Mouse (Mus musculus) ES-E14 (cell line): ENCODE measurements at regions not wholly inside any gene's neighbourhood (a gene's known extent, or its start where the extent isn't known, plus 50 kb on each side); places are given as distances from the start of the nearest gene placed in this dataset.

Source experiments
- DNase-seq: peaks from one replicate; pipeline ENCODE4 v3.0.0-alpha.2; 2013; ENCODE audit warnings: low read depth, low spot score
- H3K27ac ChIP-seq: 2 replicates; pipeline ENCODE4 v1.5.1; 2012; ENCODE audit warnings: low read depth, mild to moderate bottlenecking, low read length, moderate library complexity, mixed read lengths; ENCODE audit not compliant: poor library complexity, insufficient read depth, severe bottlenecking
- H3K36me3 ChIP-seq: 2 replicates; pipeline ENCODE4 v1.6.1; 2012; ENCODE audit warnings: mild to moderate bottlenecking, low read length, moderate library complexity, mixed read lengths; ENCODE audit not compliant: control insufficient read depth, poor library complexity, insufficient read depth, severe bottlenecking
- H3K4me1 ChIP-seq, 2 experiments: fragments of 150-350 bp in 1 of 2; sonication (generic) in 1 of 2; 2 replicates each; pipeline ENCODE4 v1.6.1; 2012; ENCODE audit warnings: low read length in 2 of 2, mild to moderate bottlenecking in 1 of 2, mixed read lengths in 1 of 2; ENCODE audit not compliant: control insufficient read depth in 2 of 2, insufficient read depth in 2 of 2, poor library complexity in 1 of 2
- H3K4me3 ChIP-seq, 2 experiments: fragments of 150-350 bp in 1 of 2; sonication (generic) in 1 of 2; 2 replicates each; pipeline ENCODE4 v1.5.1; 2012; ENCODE audit warnings: low read length in 2 of 2, low read depth in 1 of 2, mild to moderate bottlenecking in 1 of 2, mixed read lengths in 1 of 2; ENCODE audit not compliant: insufficient read depth in 1 of 2, poor library complexity in 1 of 2, severe bottlenecking in 1 of 2
- H3K9ac ChIP-seq: 2 replicates; pipeline ENCODE4 v1.6.1; 2012; ENCODE audit warnings: low read depth, mild to moderate bottlenecking, low read length, mixed read lengths; ENCODE audit not compliant: poor library complexity, insufficient read depth, severe bottlenecking
- H3K9me3 ChIP-seq: fragments of 150-350 bp; sonication (generic); 2 replicates; pipeline ENCODE4 v1.6.1; 2012; ENCODE audit warnings: low read depth, mild to moderate bottlenecking, low read length; ENCODE audit not compliant: control insufficient read depth, insufficient read depth
- CHD2 ChIP-seq: IDR thresholded peaks from 2 replicates; pipeline ENCODE4 v1.6.1; 2014; ENCODE audit warnings: mild to moderate bottlenecking, low read depth, low read length, inconsistent platforms
- HCFC1 ChIP-seq: IDR thresholded peaks from 2 replicates; pipeline ENCODE4 v1.6.1; 2012; ENCODE audit warnings: low read length, inconsistent platforms, borderline replicate concordance; ENCODE audit not compliant: insufficient read depth
- MAFK ChIP-seq: IDR thresholded peaks from 2 replicates; pipeline ENCODE4 v1.6.1; 2014; ENCODE audit warnings: mild to moderate bottlenecking, low read depth, low read length, inconsistent platforms; ENCODE audit not compliant: insufficient read depth
- ZC3H11A ChIP-seq: IDR thresholded peaks from 2 replicates; pipeline ENCODE4 v1.6.1; 2012; ENCODE audit warnings: low read depth, mild to moderate bottlenecking, inconsistent platforms, low read length, borderline replicate concordance
- ZNF384 ChIP-seq: IDR thresholded peaks from 2 replicates; pipeline ENCODE4 v1.6.1; 2012; ENCODE audit warnings: low read depth, low read length, inconsistent platforms
- in situ Hi-C, 2 experiments: fragments of 600-800 bp; cut with MboI; formaldehyde crosslinking; loops; one replicate each; pipeline ENCODE4 v1.15.1; 2025; ENCODE audit warnings: low sequenced_read_pairs in 2 of 2, inconsistent platforms in 1 of 2; ENCODE audit not compliant: unreplicated experiment in 2 of 2

- DNase-seq: no peak
- Histone ChIP-seq H3K27ac (no peak overlapping the region), H3K9ac (no peak overlapping the region), H3K4me1 (no peaks in the 10 kb centered on the region), H3K9me3 (no peaks in the 10 kb centered on the region), H3K4me3 (no peak overlapping the region), H3K36me3 (no peaks in the 10 kb centered on the region)
- in situ Hi-C loops: no loop called here
- TF ChIP-seq MAFK (no peak), HCFC1 (no peak), ZNF384 (no peak)
Measured at GRCm38 (mm10) chr13:53926128-53926527, 129.4 kb downstream of the Drd1 start.

- Histone ChIP-seq H3K36me3 (no peaks in the 10 kb centered on the region), H3K9me3 (no peaks in the 10 kb centered on the region), H3K4me1 (no peaks in the 10 kb centered on the region), H3K4me3 (no peak overlapping the region), H3K9ac (no peak overlapping the region), H3K27ac (no peak overlapping the region)
- DNase-seq: no peak
- TF ChIP-seq CHD2 (no peak), MAFK (no peak), ZNF384 (no peak)
- in situ Hi-C loops: no loop called here
Measured at GRCm38 (mm10) chr13:53924433-53924832, 131.1 kb downstream of the Drd1 start.

GRCm38 (mm10) chr13:53923721-53924374, 131.7 kb downstream of the Drd1 start:
- in situ Hi-C loops: no loop called here

GRCm38 (mm10) chr13:53921796-53922195, 133.7 kb downstream of the Drd1 start:
- in situ Hi-C loops: no loop called here
- no peaks in the 10 kb centered on the region for H3K36me3 ChIP-seq
- no peak overlapping the region for H3K4me3 ChIP-seq
- TF ChIP-seq CHD2 (no peak), ZC3H11A (no peak), MAFK (no peak), ZNF384 (no peak), HCFC1 (no peak)
- no peak overlapping the region for H3K27ac ChIP-seq
- no peaks in the 10 kb centered on the region for H3K9me3 ChIP-seq
- H3K9ac ChIP-seq: no peak overlapping the region
- H3K4me1 ChIP-seq: no peaks in the 10 kb centered on the region
- DNase-seq: no peak

More at GRCm38 (mm10) chr13:53923721-53924374, 131.7 kb downstream of the Drd1 start:
- no peak overlapping the region for H3K4me3 ChIP-seq
- H3K4me1 ChIP-seq: no peaks in the 10 kb centered on the region
- H3K9ac ChIP-seq: no peak overlapping the region
- TF ChIP-seq MAFK (no peak), ZC3H11A (no peak), ZNF384 (no peak), HCFC1 (no peak), CHD2 (no peak)
- H3K9me3 ChIP-seq: no peaks in the 10 kb centered on the region
- H3K27ac ChIP-seq: no peak overlapping the region
- H3K36me3 ChIP-seq: no peaks in the 10 kb centered on the region
- DNase-seq: no peak

GRCm38 (mm10) chr13:53919851-53920381, 135.6 kb downstream of the Drd1 start:
- DNase-seq: no peak
- no peak overlapping the region for H3K27ac ChIP-seq
- no peak overlapping the region for H3K9ac ChIP-seq
- H3K9me3 ChIP-seq: no peaks in the 10 kb centered on the region
- TF ChIP-seq MAFK: no peak
- TF ChIP-seq HCFC1: no peak
- TF ChIP-seq CHD2: no peak
- no peak for TF ChIP-seq ZC3H11A
- H3K36me3 ChIP-seq: no peaks in the 10 kb centered on the region
- no peak overlapping the region for H3K4me3 ChIP-seq
- H3K4me1 ChIP-seq: no peaks in the 10 kb centered on the region
- in situ Hi-C loops: no loop called here
